Mouse (Mus musculus): ENCODE results near the gene Zc3h13. TPM values are rescaled to one million over a fixed set of nuclear protein-coding genes. Genes with fewer than 3 reads are reported as not detected.

Gene Zc3h13
- polyA plus RNA-seq, 1 experiment from 2014 or later = 22.8 TPM

DNA sequence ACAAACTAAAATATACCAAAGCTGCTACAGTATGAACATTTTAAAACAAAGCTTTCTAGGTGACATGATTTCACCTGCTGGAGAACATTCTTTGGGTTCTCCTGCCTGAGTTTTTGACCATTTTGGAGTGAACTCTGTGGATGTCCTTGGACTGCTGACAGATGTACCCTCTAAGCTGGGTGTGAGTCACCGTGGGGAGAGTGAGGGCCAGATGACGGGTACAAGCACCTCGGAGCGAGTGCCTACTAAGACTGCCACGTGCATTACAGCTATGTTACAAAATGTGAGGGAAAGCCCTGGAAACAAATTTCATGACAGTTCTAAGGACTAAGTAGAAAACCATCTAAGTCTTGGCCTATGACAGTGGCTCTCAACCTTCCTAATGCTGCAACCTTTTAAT is 14.6 kb upstream of the Zc3h13 start:
- Histone ChIP-seq H3K4me2 (no peak overlapping the region), H3K4me1 (replicated peaks) (no peaks in the 10 kb centered on the region), H3K9me3 (replicated peaks) (no peaks in the 10 kb centered on the region), H3K27me3 (replicated peaks) (no peaks in the 10 kb centered on the region), H3K9ac (no peak overlapping the region), H3K36me3 (no peaks in the 10 kb centered on the region), H3K4me3 (no peak overlapping the region), H3K27ac (ENCODE audit: poor library complexity, severe bottlenecking) (no peak overlapping the region)
- 64% methylated on average over 5 of the region's 5 CpGs for WGBS
- ATAC-seq (ENCODE audit: insufficient number of reproducible peaks, low FRiP score) = no peak

DNA sequence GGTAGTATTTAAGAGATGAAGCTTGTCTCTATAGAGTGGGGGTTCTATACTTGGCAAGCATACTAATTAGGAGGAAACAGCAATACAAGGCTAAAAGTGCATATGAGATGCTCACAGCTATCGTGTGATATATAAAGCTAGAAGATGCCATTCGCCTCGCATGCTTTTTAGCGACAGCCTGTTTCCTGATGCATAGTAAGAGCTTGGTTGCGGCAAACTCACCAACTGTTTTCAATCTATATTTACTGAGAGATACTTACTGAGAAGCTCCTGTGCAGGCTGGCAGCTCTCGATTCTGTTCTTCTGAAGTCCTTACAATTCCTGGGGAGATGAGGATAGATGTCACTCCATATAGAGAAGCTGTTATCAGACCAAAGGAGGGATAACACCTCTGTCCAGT is 4.5 kb upstream of the Zc3h13 start:
- no peaks in the 10 kb centered on the region for H3K36me3 ChIP-seq
- H3K27me3 ChIP-seq (replicated peaks) = 0 out of 2 replicates have a peak, but pooled peaks cover 5% of the 10 kb centered on the region
- H3K4me1 ChIP-seq (replicated peaks) = no peaks in the 10 kb centered on the region
- no peak overlapping the region for H3K27ac ChIP-seq (ENCODE audit: poor library complexity, severe bottlenecking)
- H3K4me3 ChIP-seq = no peak overlapping the region
- H3K4me2 ChIP-seq = no peak overlapping the region
- H3K9ac ChIP-seq = no peak overlapping the region
- WGBS = 83% methylated on average over 6 of the region's 6 CpGs
- H3K9me3 ChIP-seq (replicated peaks) = no peaks in the 10 kb centered on the region
- ATAC-seq (ENCODE audit: insufficient number of reproducible peaks, low FRiP score) = no peak

DNA sequence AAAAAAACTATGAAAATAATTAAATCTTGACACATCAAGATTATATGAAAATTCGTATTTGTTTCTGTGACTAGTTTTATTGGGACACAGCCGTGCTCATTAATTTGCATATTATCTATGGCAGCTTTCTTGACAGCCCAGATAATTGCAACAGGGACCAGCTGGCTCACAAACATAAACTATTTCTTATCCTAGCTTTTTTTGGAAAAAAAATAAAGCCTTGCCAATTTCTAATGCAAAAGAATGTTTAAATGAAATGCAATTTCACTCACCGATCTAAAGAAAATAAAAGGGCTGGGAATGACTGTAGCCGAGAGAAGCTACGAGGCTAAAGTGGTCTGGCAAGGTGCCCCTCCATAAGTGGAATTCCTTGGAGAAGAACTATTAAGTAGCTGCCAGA is 3.8 kb upstream of the Zc3h13 start:
- no peak for ATAC-seq (ENCODE audit: insufficient number of reproducible peaks, low FRiP score)
- 41% methylated on average over 5 of the region's 5 CpGs for WGBS
- H3K27me3 ChIP-seq (replicated peaks) = 0 out of 2 replicates have a peak, but pooled peaks cover 5% of the 10 kb centered on the region

DNA sequence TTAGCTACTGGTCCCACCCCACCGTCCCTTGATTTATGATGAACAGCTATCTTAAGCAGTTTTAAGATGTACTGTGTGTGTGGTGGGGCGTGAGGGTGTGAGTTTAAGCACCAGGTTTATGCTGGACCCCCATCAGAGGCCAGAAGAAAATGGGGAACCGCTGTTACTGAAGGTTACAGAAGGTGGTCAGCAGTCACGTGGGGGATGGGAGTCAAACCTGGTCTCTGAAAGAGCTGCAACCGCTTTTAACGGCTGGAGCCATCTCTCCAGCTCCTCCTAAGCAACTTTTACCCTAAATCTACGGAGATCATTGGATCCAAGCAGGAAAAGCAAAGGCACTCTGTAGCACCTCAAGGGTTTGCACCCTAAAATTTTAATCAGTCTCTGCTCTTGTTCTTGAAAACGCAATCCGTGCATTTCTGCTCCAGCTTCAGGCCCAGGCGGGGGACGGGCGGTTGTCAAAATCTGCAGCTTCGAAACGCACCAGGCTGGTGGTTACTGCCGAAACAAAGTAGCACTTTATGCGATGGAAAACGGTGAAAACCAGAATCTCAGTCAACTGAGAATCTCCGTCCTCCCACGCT is 472 bp upstream of the Zc3h13 start:
- no peaks in the 10 kb centered on the region for H3K36me3 ChIP-seq
- 5% methylated on average over 19 of the region's 19 CpGs for WGBS
- H3K9ac ChIP-seq = peak overlapping the region; percentile 64
- H3K4me1 ChIP-seq (replicated peaks) = 0 out of 2 replicates have a peak, but pooled peaks cover 5% of the 10 kb centered on the region
- peak overlapping the region; percentile 85 for H3K4me3 ChIP-seq
- H3K27me3 ChIP-seq (replicated peaks) = 0 out of 2 replicates have a peak, but pooled peaks cover 5% of the 10 kb centered on the region
- H3K27ac ChIP-seq (ENCODE audit: poor library complexity, severe bottlenecking) = no peak overlapping the region
- peak; percentile 37 for ATAC-seq (ENCODE audit: insufficient number of reproducible peaks, low FRiP score)
- H3K9me3 ChIP-seq (replicated peaks) = no peaks in the 10 kb centered on the region
- H3K4me2 ChIP-seq = peak overlapping the region; percentile 88

More for the DNA sequence above, 3.8 kb upstream of the Zc3h13 start:
- no peak overlapping the region for H3K27ac ChIP-seq (ENCODE audit: poor library complexity, severe bottlenecking)
- no peak overlapping the region for H3K9ac ChIP-seq
- no peak overlapping the region for H3K4me2 ChIP-seq
- H3K9me3 ChIP-seq (replicated peaks) = no peaks in the 10 kb centered on the region
- H3K36me3 ChIP-seq = no peaks in the 10 kb centered on the region
- H3K4me1 ChIP-seq (replicated peaks) = 0 out of 2 replicates have a peak, but pooled peaks cover 3% of the 10 kb centered on the region
- H3K4me3 ChIP-seq = no peak overlapping the region

DNA sequence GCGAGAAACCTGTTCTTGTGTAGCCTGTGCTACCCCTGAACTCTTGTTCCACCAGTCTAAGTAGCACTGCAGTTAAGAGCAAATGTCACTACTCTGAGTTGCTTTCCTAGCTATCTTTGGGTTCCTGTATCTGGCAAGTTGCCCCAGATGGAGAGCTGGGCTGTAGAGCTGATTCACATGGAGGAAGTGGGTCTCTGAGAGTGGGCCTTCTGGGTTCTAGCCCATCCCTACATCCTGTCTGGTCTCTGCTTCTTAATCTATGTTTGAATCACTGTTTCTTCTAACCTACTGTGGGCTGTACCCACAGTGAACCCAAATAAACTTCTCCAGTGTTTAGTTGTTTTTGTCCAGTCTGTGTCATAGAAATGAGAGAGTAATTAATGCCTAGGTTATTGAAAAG is 16.9 kb downstream of the Zc3h13 start:
- 88% methylated on average over 1 of the region's 1 CpGs for WGBS
- H3K27ac ChIP-seq (ENCODE audit: poor library complexity, severe bottlenecking) = no peak overlapping the region

DNA sequence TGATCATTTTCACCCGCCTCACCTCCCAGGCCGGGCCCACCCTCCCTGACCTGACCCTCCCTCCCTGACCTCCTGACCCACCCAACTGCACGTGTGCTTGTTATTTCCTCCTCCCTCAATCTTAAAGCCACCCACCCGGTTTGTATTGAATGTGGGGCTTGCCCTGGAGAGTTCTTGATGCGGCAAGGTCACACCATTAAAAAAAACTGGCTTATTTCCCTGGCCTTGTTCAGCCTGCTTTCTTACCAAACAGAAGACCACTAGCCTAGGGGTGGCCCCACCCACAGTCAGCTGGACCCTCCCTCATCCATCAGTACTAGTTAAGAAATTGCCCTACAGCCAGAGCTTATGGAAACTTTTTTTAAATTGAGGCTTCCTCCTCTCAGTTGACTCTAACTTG is 19.6 kb downstream of the Zc3h13 start:
- WGBS = 70% methylated on average over 5 of the region's 5 CpGs

More for the DNA sequence above, 16.9 kb downstream of the Zc3h13 start:
- Histone ChIP-seq H3K4me3 (no peak overlapping the region), H3K36me3 (no peaks in the 10 kb centered on the region), H3K27me3 (replicated peaks) (no peaks in the 10 kb centered on the region), H3K4me1 (replicated peaks) (peaks cover 5% of the 10 kb centered on the region; the same call in 1 of the 2 replicates), H3K9ac (no peak overlapping the region), H3K9me3 (replicated peaks) (no peaks in the 10 kb centered on the region), H3K4me2 (no peak overlapping the region)
- no peak for ATAC-seq (ENCODE audit: insufficient number of reproducible peaks, low FRiP score)

DNA sequence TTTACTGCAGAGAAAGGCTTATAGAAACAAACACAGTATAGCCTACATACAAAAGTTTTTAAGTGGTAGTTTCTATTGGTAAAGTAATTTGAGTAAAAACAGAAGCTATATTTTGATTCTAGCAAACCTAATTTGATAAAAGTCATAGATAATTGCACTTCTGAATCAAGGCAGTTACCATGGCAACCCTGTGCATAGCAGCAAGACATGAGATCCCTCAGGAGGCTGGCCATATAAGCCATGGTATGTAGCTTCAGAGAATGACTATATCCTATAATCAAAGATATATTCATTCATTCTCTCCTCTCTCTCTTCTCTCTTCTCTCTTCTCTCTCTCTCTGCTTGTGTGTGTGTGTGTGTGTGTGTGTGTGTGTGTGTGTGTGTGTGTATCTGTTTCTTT is 23.7 kb downstream of the Zc3h13 start:
- Histone ChIP-seq H3K9me3 (replicated peaks) (no peaks in the 10 kb centered on the region), H3K27ac (ENCODE audit: poor library complexity, severe bottlenecking) (no peak overlapping the region), H3K4me1 (replicated peaks) (no peaks in the 10 kb centered on the region), H3K36me3 (0 out of 2 replicates have a peak, but pooled peaks cover 3% of the 10 kb centered on the region), H3K27me3 (replicated peaks) (no peaks in the 10 kb centered on the region), H3K4me2 (no peak overlapping the region), H3K4me3 (no peak overlapping the region), H3K9ac (no peak overlapping the region)
- no peak for ATAC-seq (ENCODE audit: insufficient number of reproducible peaks, low FRiP score)

More for the DNA sequence above, 19.6 kb downstream of the Zc3h13 start:
- no peak overlapping the region for H3K4me2 ChIP-seq
- no peak for ATAC-seq (ENCODE audit: insufficient number of reproducible peaks, low FRiP score)
- H3K9me3 ChIP-seq (replicated peaks) = no peaks in the 10 kb centered on the region
- no peaks in the 10 kb centered on the region for H3K27me3 ChIP-seq (replicated peaks)
- H3K27ac ChIP-seq (ENCODE audit: poor library complexity, severe bottlenecking) = no peak overlapping the region
- H3K36me3 ChIP-seq = no peaks in the 10 kb centered on the region
- no peak overlapping the region for H3K9ac ChIP-seq
- no peak overlapping the region for H3K4me3 ChIP-seq
- H3K4me1 ChIP-seq (replicated peaks) = peaks cover 5% of the 10 kb centered on the region; the same call in 1 of the 2 replicates

DNA sequence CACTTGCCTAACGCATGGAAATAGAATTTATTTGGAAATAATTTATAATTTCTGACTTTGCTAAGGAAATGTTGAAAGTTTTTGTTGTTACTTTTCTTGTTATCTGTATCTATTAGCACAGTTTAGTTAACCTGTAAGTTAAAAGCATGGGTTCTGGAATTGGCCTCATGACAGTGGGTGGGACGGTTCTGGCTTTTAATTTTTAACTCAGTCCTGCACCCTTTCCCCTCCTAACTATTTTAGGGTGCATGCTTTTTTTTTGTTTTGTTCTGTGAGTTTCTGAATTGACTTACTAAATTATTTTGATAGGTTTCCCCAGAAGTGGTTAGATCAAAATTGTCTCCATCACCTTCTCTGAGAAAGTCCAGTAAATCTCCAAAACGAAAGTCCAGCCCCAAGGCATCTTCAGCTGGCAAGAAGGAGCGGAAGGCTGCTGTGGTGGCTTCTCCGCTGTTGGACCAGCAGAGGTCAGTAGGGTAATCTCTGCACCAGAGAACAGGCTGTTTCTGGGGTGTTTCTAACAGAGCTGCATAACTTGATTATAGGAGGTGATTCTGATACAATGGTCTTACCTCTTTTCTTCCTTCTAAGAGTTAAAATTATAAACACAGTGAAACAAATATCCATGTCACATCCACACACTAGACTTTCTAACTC is 25.3 kb downstream of the Zc3h13 start:
- no peaks in the 10 kb centered on the region for H3K4me1 ChIP-seq (replicated peaks)
- no peaks in the 10 kb centered on the region for H3K9me3 ChIP-seq (replicated peaks)
- 72% methylated on average over 5 of the region's 5 CpGs for WGBS
- H3K36me3 ChIP-seq = 0 out of 2 replicates have a peak, but pooled peaks cover 4% of the 10 kb centered on the region
- no peak overlapping the region for H3K4me3 ChIP-seq
- H3K4me2 ChIP-seq = no peak overlapping the region
- H3K27ac ChIP-seq (ENCODE audit: poor library complexity, severe bottlenecking) = no peak overlapping the region
- no peak overlapping the region for H3K9ac ChIP-seq
- no peak for ATAC-seq (ENCODE audit: insufficient number of reproducible peaks, low FRiP score)
- no peaks in the 10 kb centered on the region for H3K27me3 ChIP-seq (replicated peaks)

DNA sequence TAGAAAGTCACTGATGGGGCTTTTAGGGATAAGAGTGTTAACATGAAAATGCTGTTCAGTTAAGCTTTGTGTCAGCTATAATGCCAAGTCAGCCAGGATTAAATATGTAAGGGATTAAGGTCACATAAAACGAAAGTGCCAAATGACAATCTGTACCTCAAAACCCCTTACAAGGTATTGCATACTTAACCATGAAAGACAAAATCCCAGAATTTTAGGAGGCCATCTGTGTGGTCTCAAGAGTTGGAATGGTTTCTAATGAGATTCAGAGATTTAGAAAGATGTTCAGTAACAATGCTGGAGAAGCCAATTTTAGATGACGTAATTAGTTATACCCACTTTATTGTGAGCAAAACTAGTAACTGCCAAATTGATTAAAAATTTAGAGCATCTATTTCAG is 30.3 kb downstream of the Zc3h13 start:
- H3K4me3 ChIP-seq = no peak overlapping the region
- no peak overlapping the region for H3K9ac ChIP-seq
- WGBS = 90% methylated on average over 2 of the region's 2 CpGs
- 0 out of 2 replicates have a peak, but pooled peaks cover 4% of the 10 kb centered on the region for H3K36me3 ChIP-seq
- no peak overlapping the region for H3K27ac ChIP-seq (ENCODE audit: poor library complexity, severe bottlenecking)
- H3K4me2 ChIP-seq = no peak overlapping the region
- no peaks in the 10 kb centered on the region for H3K9me3 ChIP-seq (replicated peaks)
- no peaks in the 10 kb centered on the region for H3K27me3 ChIP-seq (replicated peaks)
- ATAC-seq (ENCODE audit: insufficient number of reproducible peaks, low FRiP score) = no peak
- H3K4me1 ChIP-seq (replicated peaks) = no peaks in the 10 kb centered on the region

DNA sequence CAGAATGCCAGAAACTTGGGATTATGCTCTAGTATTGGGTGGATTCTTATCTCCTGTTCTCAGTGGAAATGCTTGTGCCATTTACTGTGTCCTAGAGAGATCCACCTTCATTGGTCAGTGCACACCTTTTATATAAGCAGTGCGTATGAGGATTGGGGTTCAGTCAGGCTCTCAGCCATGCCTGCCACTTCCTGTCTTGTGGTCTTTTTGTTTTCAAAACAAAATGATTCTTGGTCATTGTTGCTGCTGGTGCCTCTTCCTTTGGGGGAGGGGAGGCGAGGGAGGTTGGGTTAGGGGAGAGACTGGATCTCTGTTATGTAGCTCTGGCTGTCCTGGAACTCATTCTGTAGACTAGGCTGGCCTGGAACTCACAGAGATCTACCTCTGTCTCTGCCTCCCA is 34.6 kb downstream of the Zc3h13 start:
- Histone ChIP-seq H3K27ac (ENCODE audit: poor library complexity, severe bottlenecking) (no peak overlapping the region), H3K36me3 (peaks cover 20% of the 10 kb centered on the region), H3K4me2 (no peak overlapping the region), H3K4me3 (no peak overlapping the region), H3K9me3 (replicated peaks) (no peaks in the 10 kb centered on the region), H3K27me3 (replicated peaks) (no peaks in the 10 kb centered on the region), H3K4me1 (replicated peaks) (no peaks in the 10 kb centered on the region), H3K9ac (no peak overlapping the region)
- WGBS = 83% methylated on average over 2 of the region's 2 CpGs
- ATAC-seq (ENCODE audit: insufficient number of reproducible peaks, low FRiP score) = no peak

DNA sequence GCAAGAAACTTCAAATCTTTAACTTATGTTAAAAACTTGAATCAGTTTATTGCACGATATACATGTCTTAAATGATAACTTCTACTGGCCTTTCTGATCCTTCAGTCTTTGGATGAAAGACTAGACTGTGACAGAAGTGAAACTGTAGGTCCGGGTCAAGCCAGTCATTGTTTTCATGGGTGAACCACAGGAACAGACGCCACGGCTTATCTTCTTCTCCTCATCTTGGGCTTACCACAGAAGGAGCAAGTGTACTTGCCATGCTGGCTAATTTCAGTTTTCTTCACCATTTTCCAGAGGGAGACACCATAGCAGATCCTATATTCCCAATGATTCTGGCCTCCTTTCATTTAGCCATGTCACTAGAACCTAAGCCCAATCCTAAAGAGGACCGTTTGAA is 36.1 kb downstream of the Zc3h13 start:
- Histone ChIP-seq H3K4me1 (replicated peaks) (no peaks in the 10 kb centered on the region), H3K9ac (no peak overlapping the region), H3K4me3 (no peak overlapping the region), H3K27ac (ENCODE audit: poor library complexity, severe bottlenecking) (no peak overlapping the region), H3K27me3 (replicated peaks) (no peaks in the 10 kb centered on the region), H3K36me3 (peaks cover 26% of the 10 kb centered on the region), H3K4me2 (no peak overlapping the region), H3K9me3 (replicated peaks) (no peaks in the 10 kb centered on the region)
- ATAC-seq (ENCODE audit: insufficient number of reproducible peaks, low FRiP score) = no peak
- 82% methylated on average over 5 of the region's 5 CpGs for WGBS

Measured in heart, embryonic 12.5 days (tissue).